Mouse (Mus musculus) inflammation-experienced regulatory T-cells, adult 6 months (primary cell): ENCODE results near the gene Itih5. TPM values are rescaled to one million over a fixed set of nuclear protein-coding genes. Genes with fewer than 3 reads are reported as not detected.

Source experiments
- polyA plus RNA-seq, 3 experiments: library from polyadenylated mRNA; unstranded; fragments of 100-300 nt; shearing (Covaris generic); gene quantifications; one replicate each; pipeline ENCODE4 v1.2.1; 2017

Itih5 gene
- polyA plus RNA-seq, 3 experiments from 2014 or later, result 6.5 to 11.0 (median 7.3) TPM

Other genes starting within 250 kb of the Itih5 start
- 10 to 100 TPM; 12.7 to 19.0 (median 17.6) TPM for gene Taf3, start 105.0 kb upstream of the Itih5 start, polyA plus RNA-seq
- gene Atp5c1, start 73.1 kb upstream of the Itih5 start, polyA plus RNA-seq, result 100 to 1,000 TPM; 577 to 685 (median 654) TPM
- 10 to 100 TPM; 26.3 to 32.4 (median 31.1) TPM for gene Kin, start 73.0 kb upstream of the Itih5 start, polyA plus RNA-seq
- gene Itih2, start 22.2 kb upstream of the Itih5 start, polyA plus RNA-seq, result not detected
- 1 to 10 TPM; 1.2 to 2.9 (median 2.7) TPM for gene Sfmbt2, start 216.9 kb downstream of the Itih5 start, polyA plus RNA-seq